12 mouse cellular contexts compared by ENCODE assay signal in the genomic region with DNA sequence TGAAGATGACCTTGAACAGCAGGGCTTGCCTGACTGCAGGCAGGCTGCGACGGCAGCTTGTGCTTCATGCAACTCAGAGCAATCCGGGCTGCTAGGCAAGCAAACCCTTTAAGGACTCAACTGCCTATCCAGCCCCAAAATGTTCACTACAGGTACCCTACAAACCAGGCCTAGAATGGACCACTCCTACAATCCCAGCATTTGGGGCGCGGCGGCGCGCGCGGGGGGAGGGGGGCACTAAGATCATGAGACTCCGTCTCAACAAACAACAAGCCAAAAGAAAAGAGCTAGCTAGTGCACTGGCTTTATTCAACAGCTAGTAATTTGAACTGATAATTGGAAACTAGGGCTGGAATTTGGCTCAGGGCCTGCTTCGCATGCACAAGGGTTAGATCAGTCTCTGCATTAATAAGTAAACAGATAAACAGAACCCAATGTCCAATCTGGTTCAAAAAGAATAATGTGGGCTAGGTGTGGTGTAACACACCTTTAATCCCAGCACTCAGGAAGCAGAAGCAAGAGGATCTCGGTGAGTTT.
DNase-seq lines count a peak whose midpoint lies in the region; ATAC-seq and TF ChIP-seq lines count a peak whose summit lies in the region.
"Had no signal": no experiment of that assay in that cellular context is flagged by ENCODE, and none has a peak within 500 bp of the region (broad histone marks: within the 10 kb centered on the region; RNA-seq: fewer than 3 reads in every experiment).

No protein-coding gene starts in this region.

- TF ChIP-seq CTCF in layer of hippocampus, adult 2 months (conservative IDR thresholded peaks at IDR 0.05), result no peak

- no peaks in the 10 kb centered on the region for H3K9me3 ChIP-seq in embryonic facial prominence, embryonic 10.5 days
- H3K9me3 ChIP-seq in hindbrain, embryonic 12.5 days (replicated peaks), result no peaks in the 10 kb centered on the region
- no peaks in the 10 kb centered on the region for H3K9me3 ChIP-seq in midbrain, embryonic 12.5 days

- DNase-seq in layer of hippocampus, adult 2 months (ENCODE audit: low spot score in 2 of 2), result no peak
- no peak for DNase-seq in layer of hippocampus, adult 9-11 months
- DNase-seq in embryonic facial prominence, embryonic 10.5 days (ENCODE audit: low spot score), result no peak
- no peak for DNase-seq in frontal cortex, postnatal 25 days (ENCODE audit: low spot score in 2 of 2)
- DNase-seq in frontal cortex, adult 2 months (ENCODE audit: extremely low spot score in 1 of 2, low spot score in 1 of 2), result no peak
- no peak for DNase-seq in thymus, adult 18-20 months
- DNase-seq: cerebellum, adult 9-10 months; heart, postnatal 36 days; lung, adult 2 months; thymus, postnatal 4 days had no signal

- H3K27me3 ChIP-seq in embryonic facial prominence, embryonic 10.5 days (replicated peaks; ENCODE audit: low read depth, poor library complexity, severe bottlenecking), result no peaks in the 10 kb centered on the region
- H3K27me3 ChIP-seq in hindbrain, embryonic 12.5 days, result no peaks in the 10 kb centered on the region
- no peaks in the 10 kb centered on the region for H3K27me3 ChIP-seq in midbrain, embryonic 12.5 days

- peak overlapping the region; percentile 88 for H3K27ac ChIP-seq in layer of hippocampus, adult 2 months
- H3K27ac ChIP-seq in embryonic facial prominence, embryonic 10.5 days (replicated peaks), result peak overlapping the region; percentile 88
- H3K27ac ChIP-seq in hindbrain, embryonic 12.5 days, result peak overlapping the region; percentile 88
- H3K27ac ChIP-seq in midbrain, embryonic 12.5 days (replicated peaks), result peak overlapping the region; percentile 79

- H3K4me1 ChIP-seq in embryonic facial prominence, embryonic 10.5 days, result peaks cover 42% of the 10 kb centered on the region
- peaks cover 22% of the 10 kb centered on the region for H3K4me1 ChIP-seq in hindbrain, embryonic 12.5 days
- peaks cover 19% of the 10 kb centered on the region for H3K4me1 ChIP-seq in midbrain, embryonic 12.5 days

- no peak overlapping the region for H3K4me2 ChIP-seq in hindbrain, embryonic 12.5 days (replicated peaks)
- no peak overlapping the region for H3K4me2 ChIP-seq in midbrain, embryonic 12.5 days (replicated peaks)

- WGBS in embryonic facial prominence, embryonic 10.5 days, result 82% methylated on average over 13 of the region's 13 CpGs
- WGBS in hindbrain, embryonic 12.5 days, result 81% methylated on average over 13 of the region's 13 CpGs
- WGBS in midbrain, embryonic 12.5 days, result 87% methylated on average over 13 of the region's 13 CpGs

- ATAC-seq in hindbrain, embryonic 12.5 days (ENCODE audit: low FRiP score), result no peak
- ATAC-seq in midbrain, embryonic 12.5 days (ENCODE audit: low FRiP score, low read depth), result no peak

- H3K9ac ChIP-seq in hindbrain, embryonic 12.5 days, result 0 out of 2 replicates have a peak overlapping the region, but pooled peaks have one; percentile 18
- no peak overlapping the region for H3K9ac ChIP-seq in midbrain, embryonic 12.5 days (replicated peaks)

- H3K36me3 ChIP-seq in embryonic facial prominence, embryonic 10.5 days (replicated peaks), result peaks cover 25% of the 10 kb centered on the region
- H3K36me3 ChIP-seq in hindbrain, embryonic 12.5 days, result peaks cover 2% of the 10 kb centered on the region; the same call in 1 of the 2 replicates
- H3K36me3 ChIP-seq in midbrain, embryonic 12.5 days, result no peaks in the 10 kb centered on the region

- no peak overlapping the region for H3K4me3 ChIP-seq in layer of hippocampus, adult 2 months
- H3K4me3 ChIP-seq in embryonic facial prominence, embryonic 10.5 days, result no peak overlapping the region
- H3K4me3 ChIP-seq in hindbrain, embryonic 12.5 days, result no peak overlapping the region
- H3K4me3 ChIP-seq in midbrain, embryonic 12.5 days, result no peak overlapping the region
